Mouse (Mus musculus): ENCODE data around the gene Gm20518. TPM values are rescaled to one million over a fixed set of nuclear protein-coding genes. Genes with fewer than 3 reads are reported as not detected.

The Gm20518 gene
- total and polyA plus RNA-seq, 2 experiments from 2014 or later = 0.07 to 0.76 TPM

DNA sequence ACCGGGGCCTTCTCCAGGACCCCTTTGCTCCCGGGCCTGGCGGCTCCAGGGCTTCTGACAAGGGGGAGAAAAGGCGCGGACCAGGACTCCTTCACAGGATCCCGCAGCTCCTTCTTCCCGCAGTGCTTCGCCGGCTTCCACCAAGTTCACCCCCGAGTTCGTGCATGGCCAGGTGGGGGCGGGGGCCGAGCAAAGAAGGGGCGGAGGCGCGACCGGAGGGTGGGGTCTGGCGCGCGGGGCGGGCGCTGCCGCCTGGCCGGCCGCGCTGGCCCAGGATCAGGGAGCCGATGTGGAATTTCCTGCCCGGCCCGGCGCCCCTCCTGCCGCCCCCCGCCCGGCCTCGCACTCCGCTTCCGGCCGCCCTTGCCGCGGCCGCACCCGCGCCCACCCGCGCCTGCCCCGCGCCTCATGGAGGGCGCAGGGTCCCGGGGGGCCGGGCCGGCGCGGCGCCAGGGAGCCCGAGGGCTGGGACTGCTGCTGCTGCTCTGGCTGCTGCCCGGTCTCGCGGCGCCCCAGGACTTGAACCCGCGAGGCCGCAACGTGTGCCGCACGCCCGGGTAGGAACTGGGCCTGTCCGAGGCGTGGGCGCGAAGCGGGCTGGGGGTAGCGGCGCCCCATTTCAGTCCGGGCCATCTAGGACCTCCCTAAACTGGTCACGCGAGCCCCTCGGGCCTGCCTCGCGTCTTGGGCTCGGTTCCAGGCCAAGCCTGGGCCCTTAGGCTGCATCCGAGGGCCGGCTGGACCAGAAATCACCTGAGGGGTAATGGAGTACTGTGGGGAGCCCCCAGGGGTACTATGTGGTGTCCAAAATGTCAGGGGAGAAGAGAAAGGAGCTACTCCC lies 94.3 kb downstream of the Gm20518 start, which contains the start of gene Scarf2:
Gene Scarf2 (plus strand): TSS at position 312 of the 841 bp plus-strand sequence.
- H3K36me3 ChIP-seq (ENCODE audit: insufficient read depth) = peaks cover 12% of the 10 kb centered on the region
- TF ChIP-seq CTCF (IDR thresholded peaks at IDR 0.05; ENCODE audit: low read depth) = no peak
- no peaks in the 10 kb centered on the region for H3K9me3 ChIP-seq (ENCODE audit: low read length)
- peak within 1 kb of the TSS; percentile 41 for H3K4me3 ChIP-seq (ENCODE audit: low read depth, low read length)
- H3K4me2 ChIP-seq (ENCODE audit: low read depth) = peak within 1 kb of the TSS; percentile 90
- peaks cover 44% of the 10 kb centered on the region for H3K27me3 ChIP-seq (ENCODE audit: insufficient read depth, low read length)
- peak within 1 kb of the TSS; percentile 47 for H3K9ac ChIP-seq
- WGBS = 2% methylated on average over 49 of the region's 81 CpGs
- H3K4me1 ChIP-seq (ENCODE audit: insufficient read depth) = 0 out of 2 replicates have a peak, but pooled peaks cover 3% of the 10 kb centered on the region
- H3K27ac ChIP-seq (ENCODE audit: low read depth, low read length) = no peak within 1 kb of the TSS
- DNase-seq (no peak), ATAC-seq (peak; percentile 30; the same call in 1 of the 2 replicates)

GRCm38 (mm10) chr16:17796519-17796918 lies 95.0 kb downstream of the Gm20518 start:
- no peak for ATAC-seq
- peak overlapping the region; percentile 41 for H3K4me3 ChIP-seq (ENCODE audit: low read depth, low read length)
- peaks cover 37% of the 10 kb centered on the region for H3K27me3 ChIP-seq (ENCODE audit: insufficient read depth, low read length)
- H3K4me1 ChIP-seq (ENCODE audit: insufficient read depth) = 0 out of 2 replicates have a peak, but pooled peaks cover 3% of the 10 kb centered on the region
- no peak for TF ChIP-seq CTCF (IDR thresholded peaks at IDR 0.05; ENCODE audit: low read depth)
- H3K9ac ChIP-seq = peak overlapping the region; percentile 47; the same call in 1 of the 2 replicates
- H3K9me3 ChIP-seq (ENCODE audit: low read length) = no peaks in the 10 kb centered on the region
- peaks cover 18% of the 10 kb centered on the region for H3K36me3 ChIP-seq (ENCODE audit: insufficient read depth)
- H3K4me2 ChIP-seq (ENCODE audit: low read depth) = peak overlapping the region; percentile 90
- no peak for DNase-seq
- H3K27ac ChIP-seq (ENCODE audit: low read depth, low read length) = no peak overlapping the region

GRCm38 (mm10) chr16:17795643-17796042 lies 95.8 kb downstream of the Gm20518 start:
- WGBS = 68% methylated on average over 5 of the region's 5 CpGs
- Histone ChIP-seq H3K27ac (ENCODE audit: low read depth, low read length) (no peak overlapping the region), H3K4me2 (ENCODE audit: low read depth) (no peak overlapping the region), H3K36me3 (ENCODE audit: insufficient read depth) (peaks cover 27% of the 10 kb centered on the region), H3K4me3 (ENCODE audit: low read depth, low read length) (no peak overlapping the region), H3K9me3 (ENCODE audit: low read length) (no peaks in the 10 kb centered on the region), H3K9ac (no peak overlapping the region), H3K27me3 (ENCODE audit: insufficient read depth, low read length) (peaks cover 29% of the 10 kb centered on the region), H3K4me1 (ENCODE audit: insufficient read depth) (0 out of 2 replicates have a peak, but pooled peaks cover 3% of the 10 kb centered on the region)
- ATAC-seq (no peak), DNase-seq (no peak)
- no peak for TF ChIP-seq CTCF (IDR thresholded peaks at IDR 0.05; ENCODE audit: low read depth)

GRCm38 (mm10) chr16:17794047-17794446 lies 97.4 kb downstream of the Gm20518 start:
- H3K4me1 ChIP-seq (ENCODE audit: insufficient read depth) = 0 out of 2 replicates have a peak, but pooled peaks cover 3% of the 10 kb centered on the region
- no peaks in the 10 kb centered on the region for H3K9me3 ChIP-seq (ENCODE audit: low read length)
- WGBS = 79% methylated on average over 4 of the region's 4 CpGs
- no peak for DNase-seq
- no peak overlapping the region for H3K9ac ChIP-seq
- H3K36me3 ChIP-seq (ENCODE audit: insufficient read depth) = peaks cover 40% of the 10 kb centered on the region
- peaks cover 19% of the 10 kb centered on the region for H3K27me3 ChIP-seq (ENCODE audit: insufficient read depth, low read length)
- TF ChIP-seq CTCF (IDR thresholded peaks at IDR 0.05; ENCODE audit: low read depth) = no peak
- no peak overlapping the region for H3K27ac ChIP-seq (ENCODE audit: low read depth, low read length)
- no peak for ATAC-seq
- no peak overlapping the region for H3K4me3 ChIP-seq (ENCODE audit: low read depth, low read length)
- H3K4me2 ChIP-seq (ENCODE audit: low read depth) = no peak overlapping the region

DNA sequence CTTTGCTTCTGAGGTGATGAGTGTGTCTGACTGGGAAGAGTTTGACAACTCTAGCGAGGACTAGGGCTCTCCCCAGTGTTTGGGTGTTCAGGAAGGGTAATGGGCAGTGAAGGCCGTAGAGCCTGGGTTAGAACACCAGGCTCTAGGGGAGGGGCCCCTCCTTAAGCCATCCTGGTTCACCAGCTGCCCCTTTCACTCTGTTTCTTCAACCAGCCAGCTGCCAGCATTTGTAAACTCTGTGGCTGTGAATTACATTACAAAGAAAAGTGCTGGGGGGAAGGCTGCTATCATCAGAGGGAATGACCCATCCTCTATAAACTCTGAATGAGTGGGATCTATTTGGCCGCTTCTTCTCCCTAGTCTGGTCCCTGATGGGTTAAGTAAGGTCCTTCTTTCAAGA lies 98.7 kb downstream of the Gm20518 start:
- DNase-seq (no peak), ATAC-seq (no peak)
- TF ChIP-seq CTCF (IDR thresholded peaks at IDR 0.05; ENCODE audit: low read depth) = no peak
- Histone ChIP-seq H3K9me3 (ENCODE audit: low read length) (no peaks in the 10 kb centered on the region), H3K4me1 (ENCODE audit: insufficient read depth) (0 out of 2 replicates have a peak, but pooled peaks cover 3% of the 10 kb centered on the region), H3K27ac (ENCODE audit: low read depth, low read length) (no peak overlapping the region), H3K4me3 (ENCODE audit: low read depth, low read length) (no peak overlapping the region), H3K9ac (no peak overlapping the region), H3K4me2 (ENCODE audit: low read depth) (no peak overlapping the region), H3K36me3 (ENCODE audit: insufficient read depth) (peaks cover 51% of the 10 kb centered on the region), H3K27me3 (ENCODE audit: insufficient read depth, low read length) (peaks cover 13% of the 10 kb centered on the region)
- 77% methylated on average over 3 of the region's 3 CpGs for WGBS

DNA sequence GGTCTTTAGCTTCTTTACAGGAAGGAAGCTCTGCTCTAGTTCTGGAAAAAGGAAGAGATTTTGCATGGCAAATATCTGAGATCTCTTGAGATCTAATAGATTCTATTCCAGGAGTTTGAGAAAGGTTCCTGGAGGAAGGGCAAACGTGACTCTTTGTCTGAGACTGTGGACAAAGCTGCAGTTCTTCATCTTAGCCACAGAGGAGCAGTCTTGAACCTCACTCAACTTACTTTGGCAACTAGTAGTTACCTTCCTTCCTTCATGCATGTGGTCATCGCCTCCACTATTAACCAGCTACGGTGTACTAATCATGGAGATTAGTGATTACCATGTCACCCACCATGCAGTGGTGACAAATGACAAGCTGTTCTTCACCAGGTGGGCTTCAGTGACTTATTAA lies 106.1 kb downstream of the Gm20518 start:
- peaks cover 79% of the 10 kb centered on the region for H3K36me3 ChIP-seq (ENCODE audit: insufficient read depth)
- H3K27ac ChIP-seq (ENCODE audit: low read depth, low read length) = no peak overlapping the region
- TF ChIP-seq CTCF (IDR thresholded peaks at IDR 0.05; ENCODE audit: low read depth) = peak; percentile 55
- ATAC-seq (0 out of 2 replicates have a peak, but pooled peaks have one; percentile 42), DNase-seq (no peak)
- WGBS = 52% methylated on average over 3 of the region's 3 CpGs
- no peak overlapping the region for H3K4me2 ChIP-seq (ENCODE audit: low read depth)
- no peaks in the 10 kb centered on the region for H3K9me3 ChIP-seq (ENCODE audit: low read length)
- H3K4me3 ChIP-seq (ENCODE audit: low read depth, low read length) = no peak overlapping the region
- no peaks in the 10 kb centered on the region for H3K4me1 ChIP-seq (ENCODE audit: insufficient read depth)
- no peak overlapping the region for H3K9ac ChIP-seq
- H3K27me3 ChIP-seq (ENCODE audit: insufficient read depth, low read length) = no peaks in the 10 kb centered on the region

Other genes starting within 250 kb of the Gm20518 start
- 19.6 and 22.6 TPM in 2 replicates for gene Ccdc74a, start 245.2 kb downstream of the Gm20518 start, total RNA-seq (2014; rRNA removed)
- gene Ccdc74a, start 245.2 kb downstream of the Gm20518 start, polyA plus RNA-seq (2015; fragmentation: Nextera tagmentation; extraction: Ambion mirVana) = 25.2 and 33.9 TPM in 2 replicates
- 45.6 and 48.5 TPM in 2 replicates for gene Med15, start 158.8 kb downstream of the Gm20518 start, total RNA-seq (2014; rRNA removed)
- 40.9 and 46.9 TPM in 2 replicates for gene Med15, start 158.8 kb downstream of the Gm20518 start, polyA plus RNA-seq (2015; fragmentation: Nextera tagmentation; extraction: Ambion mirVana)
- 117 and 162 TPM in 2 replicates for gene Klhl22, start 132.1 kb downstream of the Gm20518 start, total RNA-seq (2014; rRNA removed)
- 69.6 and 73.8 TPM in 2 replicates for gene Klhl22, start 132.1 kb downstream of the Gm20518 start, polyA plus RNA-seq (2015; fragmentation: Nextera tagmentation; extraction: Ambion mirVana)
- 6.2 and 10.6 TPM in 2 replicates for gene Scarf2, start 94.4 kb downstream of the Gm20518 start, total RNA-seq (2014; rRNA removed)
- gene Scarf2, start 94.4 kb downstream of the Gm20518 start, polyA plus RNA-seq (2015; fragmentation: Nextera tagmentation; extraction: Ambion mirVana) = 1.9 and 2.1 TPM in 2 replicates
- gene B830017H08Rik, start 58.5 kb downstream of the Gm20518 start, total RNA-seq (2014; rRNA removed) = 4.5 and 5.9 TPM in 2 replicates
- 6.8 TPM in 2 replicates for gene B830017H08Rik, start 58.5 kb downstream of the Gm20518 start, polyA plus RNA-seq (2015; fragmentation: Nextera tagmentation; extraction: Ambion mirVana)
- 4.2 and 7.5 TPM in 2 replicates for gene Car15, start 53.3 kb downstream of the Gm20518 start, total RNA-seq (2014; rRNA removed)
- 1.8 and 1.9 TPM in 2 replicates for gene Car15, start 53.3 kb downstream of the Gm20518 start, polyA plus RNA-seq (2015; fragmentation: Nextera tagmentation; extraction: Ambion mirVana)
- gene Tssk1, start 2.6 kb upstream of the Gm20518 start, total RNA-seq (2014; rRNA removed) = 0.08 TPM in 1 of 2 replicates, not detected in the other
- gene Tssk1, start 2.6 kb upstream of the Gm20518 start, polyA plus RNA-seq (2015; fragmentation: Nextera tagmentation; extraction: Ambion mirVana) = 0.05 TPM in 1 of 2 replicates, not detected in the other
- gene Dgcr2, start 6.9 kb upstream of the Gm20518 start, total RNA-seq (2014; rRNA removed) = 97.7 and 139 TPM in 2 replicates
- gene Dgcr2, start 6.9 kb upstream of the Gm20518 start, polyA plus RNA-seq (2015; fragmentation: Nextera tagmentation; extraction: Ambion mirVana) = 73.7 and 90.7 TPM in 2 replicates
- not detected in 2 replicates for gene Tssk2, start 7.0 kb upstream of the Gm20518 start, total RNA-seq (2014; rRNA removed)
- not detected in 2 replicates for gene Tssk2, start 7.0 kb upstream of the Gm20518 start, polyA plus RNA-seq (2015; fragmentation: Nextera tagmentation; extraction: Ambion mirVana)
- 50.4 and 50.5 TPM in 2 replicates for gene Ess2, start 19.7 kb upstream of the Gm20518 start, total RNA-seq (2014; rRNA removed)
- gene Ess2, start 19.7 kb upstream of the Gm20518 start, polyA plus RNA-seq (2015; fragmentation: Nextera tagmentation; extraction: Ambion mirVana) = 41.5 and 46.2 TPM in 2 replicates
- gene Gsc2, start 23.4 kb upstream of the Gm20518 start, total RNA-seq (2014; rRNA removed) = not detected in 2 replicates
- not detected in 2 replicates for gene Gsc2, start 23.4 kb upstream of the Gm20518 start, polyA plus RNA-seq (2015; fragmentation: Nextera tagmentation; extraction: Ambion mirVana)
- 150 and 158 TPM in 2 replicates for gene Slc25a1, start 36.5 kb upstream of the Gm20518 start, total RNA-seq (2014; rRNA removed)
- gene Slc25a1, start 36.5 kb upstream of the Gm20518 start, polyA plus RNA-seq (2015; fragmentation: Nextera tagmentation; extraction: Ambion mirVana) = 143 and 146 TPM in 2 replicates
- not detected in 2 replicates for gene Vpreb2, start 88.8 kb upstream of the Gm20518 start, total RNA-seq (2014; rRNA removed)
- gene Vpreb2, start 88.8 kb upstream of the Gm20518 start, polyA plus RNA-seq (2015; fragmentation: Nextera tagmentation; extraction: Ambion mirVana) = not detected in 2 replicates
- gene Dgcr6, start 161.2 kb upstream of the Gm20518 start, total RNA-seq (2014; rRNA removed) = 64.2 and 66.9 TPM in 2 replicates
- 171 and 177 TPM in 2 replicates for gene Dgcr6, start 161.2 kb upstream of the Gm20518 start, polyA plus RNA-seq (2015; fragmentation: Nextera tagmentation; extraction: Ambion mirVana)
- 4.4 and 8.4 TPM in 2 replicates for gene Prodh, start 198.5 kb upstream of the Gm20518 start, total RNA-seq (2014; rRNA removed)
- gene Prodh, start 198.5 kb upstream of the Gm20518 start, polyA plus RNA-seq (2015; fragmentation: Nextera tagmentation; extraction: Ambion mirVana) = 4.0 and 4.9 TPM in 2 replicates
- 28.0 and 36.7 TPM in 2 replicates for gene Rtn4r, start 236.0 kb upstream of the Gm20518 start, total RNA-seq (2014; rRNA removed)
- 30.0 and 33.5 TPM in 2 replicates for gene Rtn4r, start 236.0 kb upstream of the Gm20518 start, polyA plus RNA-seq (2015; fragmentation: Nextera tagmentation; extraction: Ambion mirVana)

Measured in forebrain, postnatal 0 days (tissue).